Mouse (Mus musculus) thymus, postnatal 25 days (tissue): ENCODE measurements around the gene Pola2.

Experiments used
- DNase-seq: peaks from one replicate; pipeline ENCODE4 v3.0.0; 2022

The Pola2 gene

GRCm38 (mm10) chr19:5935691-5936090, 28.3 kb downstream of the Pola2 start:
- no peak for DNase-seq

- no peak for DNase-seq
These were observed 28.7 kb downstream of the Pola2 start for GRCm38 (mm10) chr19:5935266-5935665.

GRCm38 (mm10) chr19:5929634-5930596, 34.1 kb downstream of the Pola2 start:
- DNase-seq, result no peak

GRCm38 (mm10) chr19:5928546-5928945, 35.5 kb downstream of the Pola2 start:
- DNase-seq, result no peak

- no peak for DNase-seq
These were observed 35.9 kb downstream of the Pola2 start for GRCm38 (mm10) chr19:5928104-5928503.

- DNase-seq, result no peak
These were observed 36.5 kb downstream of the Pola2 start for GRCm38 (mm10) chr19:5927532-5927931.

- DNase-seq, result no peak
These were observed 37.0 kb downstream of the Pola2 start for GRCm38 (mm10) chr19:5927026-5927425.

GRCm38 (mm10) chr19:5925311-5925855, 38.6 kb downstream of the Pola2 start:
- no peak for DNase-seq

GRCm38 (mm10) chr19:5924713-5925093, 39.3 kb downstream of the Pola2 start, which contains the start of gene Cdc42ep2:
Cdc42ep2 (minus strand) TSS chr19:5924816.
- DNase-seq, result peak; percentile 93

- peak; percentile 91 for DNase-seq
These were observed 39.9 kb downstream of the Pola2 start for GRCm38 (mm10) chr19:5923990-5924712.

- DNase-seq, result no peak
These were observed 41.0 kb downstream of the Pola2 start for GRCm38 (mm10) chr19:5922963-5923362.

GRCm38 (mm10) chr19:5922119-5922942, 41.7 kb downstream of the Pola2 start:
- DNase-seq, result no peak

GRCm38 (mm10) chr19:5921715-5922114, 42.3 kb downstream of the Pola2 start:
- no peak for DNase-seq

- no peak for DNase-seq
These were observed 50.8 kb downstream of the Pola2 start, which contains the start of gene Dpf2 for GRCm38 (mm10) chr19:5913007-5913719. Dpf2 (minus strand) TSS chr19:5913010.

GRCm38 (mm10) chr19:5912103-5913006, 51.6 kb downstream of the Pola2 start:
- DNase-seq, result peak; percentile 99

- DNase-seq, result no peak
These were observed 52.4 kb downstream of the Pola2 start for GRCm38 (mm10) chr19:5911430-5912102.

GRCm38 (mm10) chr19:5910221-5910620, 53.8 kb downstream of the Pola2 start:
- no peak for DNase-seq

GRCm38 (mm10) chr19:5907275-5907674, 56.7 kb downstream of the Pola2 start:
- DNase-seq, result no peak

- DNase-seq, result peak; percentile 97
These were observed 69.9 kb downstream of the Pola2 start, which contains the start of gene Tigd3 for GRCm38 (mm10) chr19:5894002-5894678. Tigd3 (minus strand) TSS chr19:5894149.
